Mouse (Mus musculus) layer of hippocampus, postnatal 25 days (tissue): ENCODE results near the gene BC034090. TPM values are rescaled to one million over a fixed set of nuclear protein-coding genes. Genes with fewer than 3 reads are reported as not detected.
A peak's percentile ranks its signal among the peaks of the same experiment; 100 is the strongest.

Source experiments
- DNase-seq, 2 experiments: peaks; one replicate each; pipeline ENCODE4 v3.0.0; 2022; ENCODE audit warnings: mixed read lengths in 2 of 2, low spot score in 1 of 2; ENCODE audit errors: extremely low spot score in 1 of 2
- total RNA-seq, 2 experiments: library from RNA; stranded (reverse); gene quantifications; 2 replicates each; pipeline ENCODE4 v1.2.3; 2021

The BC034090 gene
- total RNA-seq, 2 experiments from 2014 or later: 8.1 to 11.6 TPM

GRCm38 (mm10) chr1:155217865-155218541, 26.2 kb downstream of the BC034090 start:
- peak in 1 of 2 experiments; percentile 60 for DNase-seq

- DNase-seq: no peak
These were observed 27.4 kb downstream of the BC034090 start for GRCm38 (mm10) chr1:155216844-155217243.

GRCm38 (mm10) chr1:155216313-155216712, 27.9 kb downstream of the BC034090 start:
- no peak for DNase-seq

GRCm38 (mm10) chr1:155215066-155215764, 29.0 kb downstream of the BC034090 start:
- DNase-seq: no peak

- no peak for DNase-seq
These were observed 30.3 kb downstream of the BC034090 start for GRCm38 (mm10) chr1:155213912-155214311.

- DNase-seq: no peak
These were observed 31.1 kb downstream of the BC034090 start for GRCm38 (mm10) chr1:155212936-155213774.

- no peak for DNase-seq
These were observed 31.8 kb downstream of the BC034090 start for GRCm38 (mm10) chr1:155212493-155212892.

GRCm38 (mm10) chr1:155212081-155212480, 32.2 kb downstream of the BC034090 start:
- DNase-seq: no peak

GRCm38 (mm10) chr1:155211017-155211416, 33.2 kb downstream of the BC034090 start:
- DNase-seq: no peak

GRCm38 (mm10) chr1:155210011-155210763, 34.1 kb downstream of the BC034090 start:
- no peak for DNase-seq

- DNase-seq: no peak
These were observed 36.4 kb downstream of the BC034090 start for GRCm38 (mm10) chr1:155207859-155208258.

- DNase-seq: no peak
These were observed 38.2 kb downstream of the BC034090 start for GRCm38 (mm10) chr1:155205822-155206660.

- DNase-seq: no peak
These were observed 38.9 kb downstream of the BC034090 start for GRCm38 (mm10) chr1:155205311-155205710.

- no peak for DNase-seq
These were observed 39.6 kb downstream of the BC034090 start for GRCm38 (mm10) chr1:155204560-155205162.

GRCm38 (mm10) chr1:155203954-155204353, 40.3 kb downstream of the BC034090 start:
- no peak for DNase-seq

GRCm38 (mm10) chr1:155203101-155203500, 41.1 kb downstream of the BC034090 start:
- no peak for DNase-seq

GRCm38 (mm10) chr1:155202472-155202871, 41.8 kb downstream of the BC034090 start:
- DNase-seq: no peak

GRCm38 (mm10) chr1:155201914-155202313, 42.3 kb downstream of the BC034090 start:
- DNase-seq: no peak

- no peak for DNase-seq
These were observed 42.8 kb downstream of the BC034090 start for GRCm38 (mm10) chr1:155201373-155201879.
